Mouse (Mus musculus) thymus, postnatal 4 days (tissue): Measurements from ENCODE around the gene Cebpzos.

Experiments
- DNase-seq: peaks from one replicate; pipeline ENCODE4 v3.0.0; 2021

Gene Cebpzos

DNA sequence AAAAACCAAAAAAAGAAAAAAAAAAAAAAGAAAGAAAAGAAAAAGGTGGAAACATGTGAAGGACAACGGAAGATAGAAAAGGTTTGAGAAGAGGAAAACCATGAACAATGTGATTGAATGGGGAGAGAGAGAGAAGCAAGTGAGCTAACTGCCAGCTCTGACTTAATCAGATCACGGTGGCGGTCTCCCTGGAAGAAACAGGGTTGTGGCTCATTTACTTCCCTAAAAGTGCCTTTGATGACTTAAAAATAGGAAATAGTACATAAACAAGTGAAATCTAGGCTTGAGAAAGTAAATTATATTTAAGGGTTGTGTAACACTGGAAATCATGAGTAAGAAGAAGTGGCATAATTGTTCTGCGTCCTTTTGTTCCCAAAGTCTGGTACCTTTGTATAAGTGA lies 22.6 kb downstream of the Cebpzos start:
- no peak for DNase-seq

DNA sequence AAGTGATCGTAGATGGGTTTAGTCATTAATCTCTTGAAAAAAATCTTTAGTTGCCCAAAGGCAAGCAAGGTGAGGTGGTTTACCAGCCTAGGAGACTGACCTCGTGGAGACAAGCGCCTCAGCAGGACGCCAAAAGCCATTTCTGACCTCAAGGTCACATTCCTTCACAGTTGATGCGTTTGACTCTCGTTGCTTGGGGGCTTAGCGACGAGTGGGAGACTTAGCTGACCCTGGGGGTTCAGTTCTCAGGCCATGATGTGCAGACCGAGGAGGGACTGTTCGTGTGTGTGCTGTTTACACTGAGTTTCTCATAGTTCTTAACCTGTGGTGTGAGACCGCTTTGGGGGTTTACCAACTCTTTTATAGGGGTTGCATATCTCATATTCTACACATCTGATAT lies 26.3 kb downstream of the Cebpzos start:
- no peak for DNase-seq

DNA sequence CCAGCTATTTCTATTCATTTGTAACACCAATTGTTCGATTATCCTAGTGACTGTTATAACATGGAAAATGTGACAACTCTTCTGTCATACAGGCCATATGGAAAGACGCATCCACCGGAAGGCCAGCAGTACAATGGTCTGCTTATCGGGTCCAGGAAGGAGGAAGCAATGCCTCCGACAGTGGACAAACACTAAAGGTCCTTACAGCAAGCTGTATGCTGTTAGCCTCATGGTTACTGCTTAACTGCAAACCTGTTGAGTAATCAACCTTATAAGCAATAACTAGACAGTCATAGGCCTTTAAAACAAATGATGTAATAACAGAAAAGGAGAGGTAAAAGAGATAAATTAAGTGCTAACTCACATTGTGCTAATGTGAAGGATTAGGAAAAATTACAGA lies 34.9 kb downstream of the Cebpzos start:
- DNase-seq = no peak

DNA sequence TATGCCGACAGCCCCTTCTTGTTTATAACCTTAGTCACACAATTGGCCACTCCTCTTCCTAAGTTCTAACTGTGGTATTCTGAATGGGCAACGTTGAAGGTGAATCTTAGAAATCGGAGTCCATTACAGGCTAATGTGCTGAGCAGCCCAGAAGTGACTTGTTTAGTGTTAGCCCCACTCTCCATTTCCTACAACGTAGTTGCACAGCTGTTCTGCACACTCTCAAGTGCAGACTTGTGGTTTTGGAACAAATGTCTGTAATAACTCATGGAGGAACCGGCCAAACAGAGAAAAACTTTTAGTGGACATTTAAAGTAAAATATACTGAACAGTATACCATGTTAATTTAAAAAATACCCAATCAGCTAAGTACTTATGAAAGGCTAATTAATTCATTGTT lies 35.8 kb downstream of the Cebpzos start:
- DNase-seq = no peak

DNA sequence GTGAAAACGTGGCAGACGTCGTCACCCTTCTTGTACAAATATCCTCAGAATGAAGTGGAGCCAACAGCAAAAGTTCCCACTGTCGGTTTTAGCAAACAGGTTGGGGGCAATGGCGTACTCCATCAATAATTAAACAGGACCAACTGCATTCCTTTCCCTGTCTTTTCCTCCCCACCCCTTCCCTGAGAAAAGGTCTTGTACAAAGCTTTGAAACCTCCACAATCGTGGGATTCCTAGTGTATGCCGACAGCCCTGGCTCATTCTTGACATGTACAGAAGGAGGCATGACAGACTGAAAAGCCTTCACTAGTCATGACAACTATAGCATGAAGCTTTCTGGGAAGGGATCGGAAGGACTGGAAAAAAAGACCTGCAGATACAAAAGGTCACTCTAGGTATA lies 36.9 kb downstream of the Cebpzos start:
- no peak for DNase-seq

DNA sequence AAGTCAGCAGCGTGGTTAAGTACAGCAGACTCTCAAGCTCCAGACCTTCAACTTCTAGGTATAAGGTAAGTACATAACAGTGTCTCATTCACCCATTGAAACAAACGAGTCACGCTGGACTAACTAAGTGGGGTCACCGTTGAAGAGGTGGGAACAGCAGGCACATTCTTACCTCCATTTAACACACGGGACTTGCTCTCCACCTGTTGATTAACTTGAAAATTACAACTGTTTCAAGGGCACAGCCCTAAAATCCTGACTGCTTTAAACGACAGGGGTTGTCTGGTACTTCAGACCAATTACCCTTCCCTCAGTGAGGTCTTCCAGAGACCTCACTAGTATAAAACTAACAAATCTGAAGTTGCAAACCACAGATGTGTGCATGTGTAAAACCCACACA lies 43.2 kb downstream of the Cebpzos start:
- no peak for DNase-seq

DNA sequence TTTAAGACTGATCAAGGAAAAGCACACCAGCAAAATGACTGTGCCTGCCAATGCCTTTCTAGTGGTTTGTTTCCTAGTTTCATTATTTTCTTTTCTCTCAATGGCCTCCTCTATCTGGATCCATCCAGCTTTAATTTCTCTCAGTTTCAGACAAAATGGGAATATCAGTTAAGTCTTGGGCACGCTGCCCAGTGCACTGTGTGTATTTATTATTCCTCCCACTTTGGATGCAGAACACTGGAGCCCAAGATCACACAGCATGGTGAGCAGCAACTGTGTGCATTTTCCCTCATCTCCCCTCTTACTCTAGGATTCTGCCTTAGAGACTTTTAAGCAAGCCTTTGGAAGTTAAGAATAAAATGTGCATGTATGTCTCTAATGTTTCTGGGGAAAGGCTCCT lies 48.1 kb downstream of the Cebpzos start:
- DNase-seq = no peak

DNA sequence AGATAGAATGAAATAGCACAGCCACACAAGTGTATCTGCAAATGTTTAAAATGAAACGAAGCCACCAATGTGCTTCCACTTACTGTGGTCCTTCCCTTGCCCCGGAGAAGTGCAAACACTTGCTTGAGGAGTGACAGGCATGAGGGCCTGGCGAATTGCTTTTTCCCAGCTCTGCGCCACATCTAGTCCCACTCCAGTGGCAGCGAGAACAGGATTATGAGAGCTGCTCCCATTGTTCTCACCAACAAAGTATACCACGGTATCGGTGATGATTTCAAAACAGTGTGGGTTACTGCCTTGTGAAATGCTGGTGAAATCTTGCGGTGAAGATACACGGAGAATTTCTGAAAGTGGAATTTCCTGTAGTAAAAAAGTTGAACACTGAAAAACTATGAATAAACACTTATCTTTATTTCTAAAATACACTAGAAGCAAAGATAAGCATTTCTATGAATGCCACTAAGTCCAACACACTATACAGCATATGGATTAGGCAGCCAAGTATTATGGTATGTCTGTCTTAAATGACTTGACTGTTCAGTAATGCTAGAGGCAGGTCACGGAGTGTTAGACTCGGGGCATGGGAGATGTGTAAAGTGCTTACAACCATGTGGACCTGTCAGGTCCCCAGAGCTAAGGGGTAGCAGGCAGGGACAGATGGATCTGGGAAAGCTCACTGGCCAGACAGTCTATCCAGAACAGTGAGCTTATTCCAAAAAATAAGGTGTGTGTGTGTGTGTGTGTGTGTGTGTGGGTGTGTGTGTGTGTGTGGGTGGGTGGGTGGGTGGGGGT lies 50.0 kb downstream of the Cebpzos start:
- no peak for DNase-seq

DNA sequence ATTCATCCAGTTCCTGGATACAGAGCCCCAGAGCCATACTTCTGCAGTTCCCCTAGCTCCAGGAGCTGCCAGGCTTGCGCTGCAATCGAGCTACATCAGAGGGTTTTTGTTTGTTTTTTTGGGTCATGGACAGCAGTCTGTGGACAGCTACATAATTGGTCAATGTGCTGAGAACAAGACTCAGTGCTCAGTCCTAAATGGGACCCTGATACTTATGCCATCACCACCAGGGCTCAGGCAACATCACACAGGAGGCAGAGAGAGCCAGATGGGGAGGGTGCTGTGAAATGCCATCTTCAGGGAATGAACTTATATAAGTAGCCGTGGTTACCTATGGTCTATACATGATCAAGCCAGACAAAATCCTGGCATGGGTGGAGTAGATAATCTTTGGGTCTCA lies 52.2 kb downstream of the Cebpzos start:
- DNase-seq = no peak
